Mouse (Mus musculus) frontal cortex, postnatal 36 days (tissue): ENCODE measurements around the gene Gm14391.
"Not testable (repeated sequence)": the region's sequence is repeated elsewhere in the genome, so short reads cannot be mapped to it uniquely, and the experiment has no call there.

Experiments used
- DNase-seq, 2 experiments: peaks; one replicate each; pipeline ENCODE4 v3.0.0; 2022; ENCODE audit warnings: low spot score in 2 of 2

Gm14391 gene

GRCm38 (mm10) chr2:175206732-175207131 is at the start of gene Gm14391:
Gene Gm14391, minus strand, starts transcription at chr2:175206917.
- DNase-seq: not testable (repeated sequence)

- not testable (repeated sequence) for DNase-seq
Observed at GRCm38 (mm10) chr2:175179008-175179407, 27.7 kb downstream of the Gm14391 start.

GRCm38 (mm10) chr2:175176312-175176711 is 30.4 kb downstream of the Gm14391 start:
- DNase-seq: no peak

GRCm38 (mm10) chr2:175175401-175176180 is 31.1 kb downstream of the Gm14391 start, which contains the start of gene Gm14443:
Gene Gm14443, minus strand, starts transcription at chr2:175175871.
- DNase-seq: not testable (repeated sequence)

DNA sequence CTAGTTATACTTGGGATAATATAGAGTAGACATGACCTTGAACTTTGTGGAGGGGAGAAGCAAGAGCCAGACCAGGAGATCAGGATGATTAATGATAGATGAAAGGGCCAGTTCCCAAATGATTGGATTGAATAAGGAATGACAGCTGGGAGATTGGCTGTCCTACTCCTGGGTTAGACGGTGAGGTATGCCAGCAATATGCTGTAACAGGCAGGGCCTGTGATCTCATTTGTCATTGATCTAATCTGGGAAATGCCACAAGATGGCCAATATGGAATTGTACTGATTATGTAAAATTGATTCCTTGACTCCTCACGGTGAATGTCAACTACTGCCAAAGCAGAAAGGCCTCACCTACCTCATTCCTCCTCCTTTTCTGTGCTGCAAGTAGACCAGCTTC is 32.7 kb downstream of the Gm14391 start:
- not testable (repeated sequence) for DNase-seq

GRCm38 (mm10) chr2:175172906-175173595 is 33.7 kb downstream of the Gm14391 start:
- not testable (repeated sequence) for DNase-seq

GRCm38 (mm10) chr2:175172123-175172522 is 34.6 kb downstream of the Gm14391 start:
- no peak for DNase-seq

DNA sequence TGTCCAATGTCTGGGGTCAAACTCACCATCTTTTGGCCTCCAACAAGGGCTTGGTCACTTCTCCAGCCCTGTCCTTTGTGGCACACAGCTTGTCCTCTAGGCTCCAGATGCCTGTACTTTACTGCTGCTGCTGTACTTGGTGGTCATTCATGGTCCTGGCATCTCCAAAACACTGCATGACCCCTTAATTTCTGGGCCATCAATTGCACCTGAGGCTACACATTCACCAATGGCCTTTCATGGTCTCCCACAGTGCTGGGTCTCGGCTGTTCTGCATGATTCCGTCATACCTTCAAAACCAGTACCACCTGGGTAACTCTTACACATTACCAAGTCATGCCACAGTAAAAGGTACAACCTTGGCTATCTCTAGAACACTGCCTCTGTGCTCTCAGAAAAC is 39.8 kb downstream of the Gm14391 start:
- DNase-seq: not testable (repeated sequence)

DNA sequence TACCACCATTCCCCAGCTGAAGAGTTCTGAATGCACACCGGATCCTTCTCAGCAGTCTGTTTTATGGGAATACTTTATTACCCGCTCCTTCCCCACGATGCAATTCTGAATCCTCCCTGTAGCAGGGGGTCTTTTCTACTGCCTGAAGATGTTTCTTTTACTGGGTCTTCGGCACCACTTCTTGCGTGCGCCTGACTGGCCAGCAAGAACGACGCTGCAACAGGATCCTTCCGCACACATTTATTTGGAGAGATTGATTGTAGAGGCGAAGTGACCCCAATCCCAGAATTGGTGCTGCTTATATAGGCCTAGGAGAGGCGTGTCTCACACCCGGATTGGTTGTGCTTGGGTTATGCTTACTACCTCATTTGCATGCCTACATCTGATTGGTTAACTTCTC is 41.6 kb downstream of the Gm14391 start:
- not testable (repeated sequence) for DNase-seq

DNA sequence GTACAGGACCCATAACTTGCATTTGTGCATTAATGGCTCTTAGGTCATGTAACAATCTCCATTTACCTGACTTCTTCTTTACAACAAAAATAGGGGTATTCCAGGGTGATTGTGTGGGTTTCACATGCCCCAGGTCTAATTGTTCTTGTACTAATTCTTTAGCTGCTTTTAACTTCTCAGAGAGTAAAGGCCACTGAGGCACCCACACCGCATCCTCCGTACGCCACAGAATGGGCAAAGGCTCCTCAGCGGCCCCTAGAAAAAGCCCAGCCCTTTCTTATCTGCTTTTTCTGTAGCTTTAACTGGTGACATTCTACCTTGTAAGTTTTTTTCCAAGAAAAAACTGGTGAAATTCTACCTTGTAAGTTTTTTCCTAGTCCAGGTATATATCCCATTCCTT is 45.3 kb downstream of the Gm14391 start:
- not testable (repeated sequence) for DNase-seq

- DNase-seq: no peak
Observed at GRCm38 (mm10) chr2:175158642-175159041, 48.1 kb downstream of the Gm14391 start.

- no peak for DNase-seq
Observed at GRCm38 (mm10) chr2:175156696-175157095, 50.0 kb downstream of the Gm14391 start.

- not testable (repeated sequence) for DNase-seq
Observed at GRCm38 (mm10) chr2:175141993-175142295, 64.8 kb downstream of the Gm14391 start, which contains the start of gene Gm14399. Gene Gm14399, minus strand, starts transcription at chr2:175142012.

DNA sequence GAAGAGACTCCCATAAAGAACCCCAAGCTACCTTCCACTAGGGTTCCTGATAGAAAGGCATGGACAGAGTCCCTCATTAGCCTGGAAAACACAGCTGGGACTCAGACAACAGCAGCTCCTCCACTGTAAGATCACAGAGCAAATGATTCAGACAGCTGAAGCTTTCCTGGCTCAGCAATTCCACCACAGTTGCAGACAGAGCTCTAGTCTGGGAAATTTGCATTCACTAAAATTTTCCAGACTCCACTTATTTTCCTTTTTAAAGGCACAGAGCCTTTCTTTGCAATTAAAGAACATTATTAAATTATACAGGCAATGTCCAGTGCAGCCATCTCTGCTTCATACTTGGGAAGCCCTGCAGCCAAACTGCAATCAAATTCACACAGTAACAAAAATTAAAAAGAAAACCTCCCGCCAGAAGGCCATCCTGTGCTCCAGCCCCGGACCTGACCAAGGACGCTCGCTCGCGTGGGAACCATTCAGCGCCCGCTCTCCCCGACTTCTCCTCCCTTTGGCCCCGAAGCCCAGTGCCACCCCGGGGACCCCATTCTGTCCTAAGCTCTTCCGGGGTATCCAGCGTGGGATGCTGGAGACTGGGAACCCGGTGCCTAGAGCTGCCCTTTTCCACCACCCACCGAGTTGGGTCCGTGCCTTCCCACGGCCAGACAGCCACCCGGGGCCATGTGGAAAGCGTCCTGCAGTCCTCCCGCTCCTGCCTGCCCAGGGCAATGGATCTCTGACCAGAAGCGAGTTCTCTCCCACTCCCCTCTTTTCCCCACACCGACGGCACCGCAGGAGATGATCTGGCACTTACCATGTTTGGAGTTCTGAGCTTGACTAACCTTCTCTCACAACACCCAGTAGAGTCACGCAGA is 65.4 kb downstream of the Gm14391 start:
- DNase-seq: peak; percentile 31 to 33
